Mouse (Mus musculus) urinary bladder, postnatal 25 days (tissue): ENCODE measurements around the gene Paf1.

ENCODE experiments used
- DNase-seq: peaks from one replicate; pipeline ENCODE4 v3.0.0; 2022; ENCODE audit warnings: low spot score

Paf1 gene

DNA sequence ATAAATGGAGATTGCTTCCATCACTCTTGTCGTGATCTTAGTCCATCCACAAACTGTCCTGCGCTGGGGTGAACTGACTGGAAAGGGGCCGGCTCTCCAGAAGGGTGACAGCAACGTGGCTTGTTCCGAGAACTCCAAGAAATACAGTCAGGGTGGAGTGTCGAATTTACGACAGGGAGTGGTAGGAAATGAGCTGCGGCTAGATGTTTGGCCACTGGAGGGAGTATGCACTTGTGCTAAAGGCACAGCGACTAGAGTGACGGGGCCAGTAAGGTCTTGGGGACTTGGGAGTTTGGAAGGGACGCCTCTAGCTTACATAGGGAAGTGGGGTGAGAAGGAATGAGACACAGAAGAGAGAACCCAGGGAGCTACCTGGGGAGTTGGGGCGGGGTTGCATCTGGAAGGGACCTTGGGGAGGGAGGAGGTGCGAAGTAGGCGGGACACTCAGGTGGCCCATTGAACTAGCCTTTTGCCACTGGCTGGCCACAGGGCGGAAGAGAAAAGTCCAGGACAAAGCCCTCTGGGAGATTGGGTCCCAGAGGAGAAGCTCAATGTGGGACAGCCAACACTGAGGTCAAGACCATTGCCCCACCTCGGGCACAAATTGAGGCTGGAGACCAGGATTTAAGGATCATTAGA is 44.3 kb downstream of the Paf1 start, which contains the start of gene Gmfg:
Gene Gmfg, plus strand, starts transcription at position 516 of the 639 bp plus-strand sequence.
- peak; percentile 59 for DNase-seq

DNA sequence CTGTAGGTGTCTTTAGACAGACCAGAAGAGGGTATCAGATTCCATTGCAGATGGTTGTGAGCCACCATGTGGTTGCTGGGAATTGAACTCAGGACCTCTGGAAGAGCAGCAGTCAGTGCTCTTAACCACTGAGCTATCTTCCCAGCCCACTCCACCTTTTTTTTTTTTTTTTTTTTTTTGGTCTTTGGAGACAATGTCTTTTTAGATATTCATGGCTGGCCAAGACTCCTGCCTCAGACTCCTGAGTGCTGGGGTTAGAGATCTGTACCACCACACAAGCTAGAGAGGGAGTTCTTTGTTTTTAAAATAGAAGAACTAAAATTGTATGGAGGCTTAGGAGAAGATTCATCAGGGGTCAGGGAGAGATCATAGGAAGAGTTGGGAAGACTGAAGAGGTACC is 45.2 kb downstream of the Paf1 start:
- no peak for DNase-seq

- DNase-seq: no peak
Measured at GRCm38 (mm10) chr7:28438771-28439170, 46.0 kb downstream of the Paf1 start.

GRCm38 (mm10) chr7:28440739-28441138 is 48.0 kb downstream of the Paf1 start:
- DNase-seq: no peak

DNA sequence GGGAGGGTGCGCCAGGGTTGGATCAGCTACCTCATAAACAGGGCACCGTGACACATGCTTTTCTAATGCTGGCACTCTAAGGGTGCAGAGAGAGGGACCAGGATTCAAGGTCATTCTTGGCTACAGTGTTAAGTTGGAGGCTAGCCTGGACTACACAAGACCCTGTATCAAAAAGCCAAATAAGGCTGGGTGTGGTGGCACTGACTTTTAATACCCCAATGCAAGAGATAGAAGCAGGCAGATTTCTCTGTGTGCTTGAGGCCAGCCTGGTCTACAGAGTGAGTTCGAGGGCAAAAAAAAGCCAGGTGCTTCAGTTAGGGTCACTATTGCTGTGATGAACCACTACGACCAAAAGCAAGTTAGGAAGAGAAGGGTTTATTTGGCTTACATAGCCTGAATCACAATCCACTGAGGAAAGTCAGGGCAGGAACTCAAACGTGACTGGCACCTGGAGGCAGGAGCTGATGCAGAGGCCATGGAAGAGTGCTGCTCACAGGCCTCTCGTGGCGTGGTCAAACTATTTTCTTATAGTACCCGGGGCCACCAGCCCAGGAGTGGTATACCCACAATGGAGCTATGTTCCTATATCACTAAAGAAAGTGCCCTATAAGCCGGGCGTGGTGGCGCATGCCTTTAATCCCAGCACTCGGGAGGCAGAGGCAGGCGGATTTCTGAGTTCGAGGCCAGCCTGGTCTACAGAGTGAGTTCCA is 49.2 kb downstream of the Paf1 start:
- no peak for DNase-seq

GRCm38 (mm10) chr7:28442688-28443087 is 49.9 kb downstream of the Paf1 start:
- DNase-seq: no peak

DNA sequence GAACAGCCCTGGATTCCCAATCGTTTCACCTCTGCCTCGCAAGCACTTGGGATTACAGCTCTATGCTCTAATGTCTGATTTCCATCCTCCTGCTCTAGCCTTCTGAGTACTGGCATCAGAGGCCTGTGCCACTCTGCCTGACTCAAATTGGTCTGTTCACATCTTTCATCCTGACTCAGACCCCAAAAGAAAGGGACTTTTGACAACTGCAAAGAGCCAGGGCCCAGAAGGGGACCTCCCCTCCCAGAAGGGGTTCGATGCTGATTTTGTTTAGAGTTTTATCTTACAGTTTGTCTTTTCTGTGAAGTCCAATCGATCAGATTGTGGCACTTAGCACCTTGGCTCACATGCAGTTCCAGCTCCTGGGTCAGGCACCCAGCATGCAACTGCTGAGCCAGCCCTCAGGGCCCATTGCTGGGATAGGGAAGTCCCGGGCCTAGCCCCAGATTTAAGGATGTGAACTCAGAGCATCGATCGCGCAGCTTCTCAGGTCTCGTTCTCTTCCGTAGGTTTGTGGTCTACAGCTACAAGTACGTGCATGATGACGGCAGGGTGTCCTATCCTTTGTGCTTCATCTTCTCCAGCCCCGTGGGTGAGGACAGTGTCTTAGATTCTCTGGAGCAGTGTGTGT is 51.7 kb downstream of the Paf1 start:
- no peak for DNase-seq

GRCm38 (mm10) chr7:28446446-28446845 is 53.7 kb downstream of the Paf1 start:
- DNase-seq: peak; percentile 92

DNA sequence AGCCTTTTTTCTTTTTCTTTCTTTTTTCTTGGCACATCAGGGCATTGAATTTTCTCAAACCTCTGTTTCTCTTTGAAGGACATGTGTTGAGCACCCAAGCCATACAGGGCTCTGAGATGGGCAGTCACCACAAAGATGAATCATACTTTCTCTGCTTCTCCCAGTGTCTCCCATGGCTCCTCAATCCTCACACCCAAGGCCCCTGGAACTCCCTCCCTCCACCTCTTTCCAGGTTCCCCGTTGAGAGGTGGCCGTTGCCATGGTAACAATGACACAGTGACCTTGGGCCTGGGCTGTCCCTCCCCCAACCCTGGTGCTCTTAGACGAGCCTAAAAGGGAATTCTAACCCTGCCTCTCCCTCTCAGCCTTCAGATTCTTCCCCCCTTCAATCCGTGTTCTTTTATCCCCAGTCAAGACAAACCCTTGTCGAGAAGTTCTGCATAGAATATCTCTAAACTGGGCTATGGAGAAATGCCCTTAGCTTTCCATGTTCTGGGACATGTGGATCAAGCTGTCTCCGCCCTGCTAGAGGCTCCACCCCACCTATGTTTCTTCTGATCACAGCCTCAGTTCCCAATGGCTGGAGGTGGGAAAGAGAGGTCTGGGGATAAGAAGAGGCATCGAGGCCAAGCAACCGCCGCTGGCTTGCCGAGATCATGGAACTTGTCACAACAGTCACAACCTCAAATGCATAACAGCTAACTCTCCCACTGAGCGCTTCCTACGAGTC is 54.5 kb downstream of the Paf1 start:
- no peak for DNase-seq

DNA sequence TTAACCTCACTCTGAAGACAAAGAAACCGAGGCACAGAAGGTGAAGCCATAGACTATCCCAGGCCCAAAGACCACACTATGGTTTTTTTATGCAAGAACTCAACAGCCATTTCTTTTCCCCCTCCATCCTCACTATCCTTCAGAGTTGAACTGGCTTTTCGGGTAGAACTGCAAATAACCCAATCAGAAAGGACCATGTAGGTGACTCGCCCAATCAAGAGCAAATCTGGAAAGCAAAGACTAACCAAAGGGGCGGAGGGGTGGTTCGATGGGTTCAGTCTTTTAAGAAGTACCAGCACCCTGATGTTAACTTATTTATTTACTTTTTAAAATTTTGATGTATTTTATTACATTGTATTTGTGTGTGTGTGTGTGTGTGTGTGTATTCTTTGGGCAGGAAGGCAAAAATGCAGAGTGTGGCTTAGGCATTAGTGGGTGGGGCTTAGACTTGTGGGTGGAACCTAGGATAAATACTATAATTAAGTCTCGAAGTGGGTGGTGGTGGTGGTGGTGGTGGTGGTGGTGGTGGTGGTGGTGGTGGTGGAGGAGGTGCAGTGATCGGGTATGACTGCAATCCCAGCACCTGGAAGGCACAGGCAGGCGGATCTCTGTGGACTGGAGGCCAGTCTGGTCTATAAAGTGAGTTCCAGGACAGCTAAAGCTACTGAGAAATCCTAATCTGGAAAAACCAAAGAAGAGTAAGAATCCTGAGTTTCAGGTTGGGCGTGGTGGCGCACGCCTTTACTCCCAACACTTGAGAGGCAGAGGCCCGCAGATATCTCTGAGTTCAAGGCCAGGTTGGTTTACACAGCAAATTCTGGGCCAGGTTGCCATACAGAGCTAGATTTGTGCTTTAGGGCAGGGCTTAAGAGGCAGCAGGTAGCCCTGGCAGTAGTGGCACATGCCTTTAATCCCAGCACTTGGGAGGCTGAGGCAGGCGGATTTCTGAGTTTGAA is 55.4 kb downstream of the Paf1 start:
- DNase-seq: no peak
